Mouse (Mus musculus) kidney, postnatal 4 days (tissue): Measurements from ENCODE around the gene Eps15.
"Not testable (repeated sequence)": the region's sequence is repeated elsewhere in the genome, so short reads cannot be mapped to it uniquely, and the experiment has no call there.

Source experiments
- DNase-seq, 2 experiments: peaks; one replicate each; pipeline ENCODE4 v3.0.0; 2021; ENCODE audit warnings: mixed read lengths in 2 of 2

The Eps15 gene

GRCm38 (mm10) chr4:109404908-109405307 lies 124.8 kb downstream of the Eps15 start:
- not testable (repeated sequence) for DNase-seq

- DNase-seq, result no peak
These were observed 125.3 kb downstream of the Eps15 start for GRCm38 (mm10) chr4:109405415-109405814.

- DNase-seq, result peak; percentile 70 to 78
These were observed 126.0 kb downstream of the Eps15 start for GRCm38 (mm10) chr4:109406054-109406485.

- peak; percentile 53 to 69 for DNase-seq
These were observed 126.6 kb downstream of the Eps15 start, which contains the start of gene Ttc39a for GRCm38 (mm10) chr4:109406486-109407175. Gene Ttc39a, plus strand, starts transcription at chr4:109406623.

- DNase-seq, result no peak
These were observed 127.1 kb downstream of the Eps15 start for GRCm38 (mm10) chr4:109407176-109407520.

GRCm38 (mm10) chr4:109407701-109408485 lies 127.8 kb downstream of the Eps15 start:
- DNase-seq, result no peak

- DNase-seq, result no peak
These were observed 130.8 kb downstream of the Eps15 start for GRCm38 (mm10) chr4:109410681-109411376.

GRCm38 (mm10) chr4:109411377-109411967 lies 131.4 kb downstream of the Eps15 start:
- no peak for DNase-seq

- DNase-seq, result no peak
These were observed 132.2 kb downstream of the Eps15 start for GRCm38 (mm10) chr4:109412233-109412632.

- no peak for DNase-seq
These were observed 137.9 kb downstream of the Eps15 start for GRCm38 (mm10) chr4:109417998-109418397.

GRCm38 (mm10) chr4:109419017-109419416 lies 138.9 kb downstream of the Eps15 start:
- DNase-seq, result peak; percentile 49 to 70

- DNase-seq, result peak in 1 of 2 experiments; percentile 24
These were observed 139.5 kb downstream of the Eps15 start for GRCm38 (mm10) chr4:109419563-109419962.

- DNase-seq, result peak in 1 of 2 experiments; percentile 49
These were observed 140.2 kb downstream of the Eps15 start for GRCm38 (mm10) chr4:109420138-109420795.

- no peak for DNase-seq
These were observed 141.5 kb downstream of the Eps15 start for GRCm38 (mm10) chr4:109421608-109422007.

- DNase-seq, result peak in 1 of 2 experiments; percentile 50
These were observed 142.4 kb downstream of the Eps15 start for GRCm38 (mm10) chr4:109422436-109422835.

GRCm38 (mm10) chr4:109423438-109423837 lies 143.4 kb downstream of the Eps15 start:
- no peak for DNase-seq

- DNase-seq, result no peak
These were observed 147.0 kb downstream of the Eps15 start for GRCm38 (mm10) chr4:109427058-109427457.

GRCm38 (mm10) chr4:109430250-109430649 lies 150.2 kb downstream of the Eps15 start:
- DNase-seq, result no peak

- DNase-seq, result peak; percentile 63 to 70
These were observed 150.8 kb downstream of the Eps15 start for GRCm38 (mm10) chr4:109430854-109431253.

GRCm38 (mm10) chr4:109432668-109433375 lies 152.8 kb downstream of the Eps15 start:
- no peak for DNase-seq

GRCm38 (mm10) chr4:109433641-109434040 lies 153.6 kb downstream of the Eps15 start:
- no peak for DNase-seq

GRCm38 (mm10) chr4:109434256-109434655 lies 154.2 kb downstream of the Eps15 start:
- DNase-seq, result no peak
